Mouse (Mus musculus): Measurements from ENCODE around the gene Cfap161.

The Cfap161 gene

DNA sequence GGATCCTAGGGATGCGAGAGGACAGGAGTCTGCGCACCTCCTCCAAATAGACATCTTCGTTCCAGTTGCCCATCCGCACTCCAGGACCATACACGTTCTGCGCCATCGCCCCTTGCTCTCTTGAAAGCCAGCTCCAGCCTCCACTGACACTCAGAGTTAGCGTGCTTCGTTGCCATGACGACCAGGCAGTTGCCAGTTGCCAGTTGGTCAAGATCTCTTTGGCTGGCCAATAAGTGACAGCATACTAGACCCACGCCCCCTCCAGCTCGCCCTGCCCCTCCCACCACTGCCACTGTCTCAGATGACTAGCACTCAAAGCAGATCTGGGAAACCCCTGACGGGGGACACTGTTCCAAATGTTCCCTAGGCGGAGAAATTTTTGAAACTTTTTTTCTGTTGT lies at the start of gene Cfap161:
Gene Cfap161 (minus strand): TSS at position 176 of the 400 bp plus-strand sequence.
- POLR2A ChIA-PET: interaction anchor here in 3 of 4 experiments (0.5 to 2.2 kb wide), 9 partner anchors 15 to 538 kb away, joined by 3 to 7 read pairs (median 3); partner anchors contain the start of genes Mesd (in 1 of the 3) and Tlnrd1 (in 1 of the 3)
- CTCF ChIA-PET: no interaction called here

DNA sequence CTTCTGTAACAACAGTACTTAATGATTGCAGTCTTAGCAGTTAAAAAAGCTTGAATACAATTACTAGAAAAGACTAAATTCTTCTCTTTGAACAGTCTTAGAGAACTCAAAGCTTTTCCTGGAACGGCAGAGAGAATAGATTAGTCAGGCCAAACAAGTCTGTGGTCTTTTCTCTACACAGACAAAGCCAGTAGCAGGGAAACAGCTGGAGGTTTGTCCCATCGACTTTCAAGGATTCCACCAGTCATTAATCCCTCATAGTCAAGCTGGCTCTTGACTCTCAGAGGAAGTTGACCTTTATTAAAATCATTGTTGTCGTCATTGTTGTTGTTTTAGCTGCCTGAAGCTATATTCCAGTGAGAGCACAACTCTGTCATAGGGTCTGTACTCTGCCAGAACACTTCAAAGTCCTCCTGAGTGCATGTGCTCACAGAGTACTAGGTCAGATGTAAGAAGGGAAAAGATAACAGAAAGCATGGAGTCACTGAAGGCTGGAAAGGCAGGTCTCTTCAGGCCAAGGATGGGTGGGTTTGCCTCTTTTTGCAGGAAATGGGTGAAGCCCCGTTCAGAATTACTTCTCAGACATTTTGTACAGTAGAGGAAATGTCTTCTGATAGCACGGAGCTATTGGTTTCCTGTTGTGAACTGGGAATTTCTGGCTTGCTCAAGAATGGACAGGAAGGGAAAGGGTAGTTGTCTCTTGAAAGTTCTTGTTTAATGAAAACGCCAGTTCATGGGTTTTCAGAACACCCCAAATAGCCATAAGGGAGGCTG lies 48.0 kb upstream of the Cfap161 start:
- CTCF ChIA-PET: interaction anchor here in 1 of 4 experiments (0.5 kb wide), 1 partner anchor 14 kb away, joined by 6 read pairs; no protein-coding TSS in a partner anchor

DNA sequence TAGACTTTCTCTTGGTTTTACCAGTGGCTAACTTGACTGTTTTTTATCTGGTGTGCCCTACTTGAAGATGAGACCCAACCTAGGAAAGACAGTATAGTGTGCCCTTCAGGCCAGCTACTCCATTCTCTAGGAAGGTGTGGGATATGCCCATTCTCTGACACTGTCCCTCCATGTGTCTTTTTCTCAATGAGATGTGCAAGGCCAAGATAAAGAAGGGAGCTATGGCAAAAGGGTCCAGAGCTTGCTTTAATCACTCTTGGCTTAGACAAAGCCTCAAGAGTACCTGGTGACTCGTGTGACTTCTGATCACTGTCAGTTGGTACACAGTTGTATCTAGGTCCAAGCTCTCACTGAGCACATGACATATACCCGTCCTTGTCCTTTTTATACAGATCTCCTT lies 45.4 kb upstream of the Cfap161 start:
- ChIA-PET POLR2A (interaction anchor here in 1 of 4 experiments (1.3 kb wide), 1 partner anchor 27 kb away, joined by 3 read pairs; no protein-coding TSS in a partner anchor), CTCF (no interaction called here)

More for the DNA sequence above, 48.0 kb upstream of the Cfap161 start:
- POLR2A ChIA-PET: interaction anchor here (0.7 to 1.4 kb wide), 7 partner anchors 9 to 107 kb away, joined by 3 to 6 read pairs (median 4); no protein-coding TSS in a partner anchor

DNA sequence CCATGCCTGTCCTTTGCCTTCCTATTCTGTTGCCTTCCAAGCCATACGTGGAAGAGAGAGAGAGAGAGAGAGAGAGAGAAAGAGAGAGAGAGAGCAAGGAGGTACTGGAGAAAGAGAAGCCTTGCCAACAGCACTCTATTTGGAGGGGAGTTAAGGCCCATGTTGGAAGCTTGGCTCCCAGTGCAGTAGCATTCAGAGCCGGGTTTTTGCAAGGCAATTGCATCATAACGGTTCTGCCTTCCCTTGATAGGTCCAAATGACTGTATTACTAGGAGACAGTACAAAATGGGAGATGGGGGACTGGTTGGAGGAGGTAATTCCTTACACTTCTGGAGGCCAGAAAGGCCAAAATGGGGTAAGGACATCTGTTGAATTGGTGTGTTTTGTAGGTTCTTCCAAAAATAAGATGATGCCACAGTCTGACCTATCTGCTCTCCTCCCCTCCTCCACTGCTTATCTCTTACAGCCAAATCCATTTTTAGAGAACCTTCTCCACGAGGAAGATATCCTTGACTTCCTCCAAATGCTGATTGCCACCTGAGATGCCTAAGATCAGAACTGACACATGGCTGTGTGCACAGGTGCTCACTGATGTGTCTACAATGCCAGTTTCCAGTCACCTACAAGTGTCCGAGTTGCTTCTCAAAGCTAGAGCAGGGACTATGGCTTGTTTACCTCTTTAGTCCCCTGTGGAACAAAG lies 44.0 kb upstream of the Cfap161 start:
- POLR2A ChIA-PET: interaction anchor here in 2 of 4 experiments (0.7 to 1.1 kb wide), 3 partner anchors 25 to 44 kb away, joined by 3 read pairs; no protein-coding TSS in a partner anchor
- CTCF ChIA-PET: no interaction called here

DNA sequence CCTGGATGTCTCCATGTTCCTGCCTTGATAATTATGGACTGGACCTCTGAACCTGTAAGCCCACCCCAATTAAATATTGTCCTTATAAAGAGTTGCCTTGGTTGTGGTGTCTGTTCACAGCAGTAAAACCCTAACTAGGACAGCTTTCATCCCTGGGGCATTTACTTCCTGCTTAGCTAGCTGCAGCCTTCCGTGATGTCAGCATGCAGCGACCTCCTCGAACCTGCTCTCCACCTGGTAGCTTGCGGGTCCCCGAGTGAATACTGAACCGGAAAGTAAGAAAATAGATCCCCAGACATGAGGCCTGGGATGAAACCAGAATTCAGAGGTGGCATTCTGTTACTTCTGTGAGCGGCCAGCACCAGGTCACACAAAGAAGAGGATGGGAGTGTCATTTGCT lies 34.7 kb upstream of the Cfap161 start:
- ChIA-PET POLR2A (interaction anchor here in 1 of 4 experiments (0.6 to 1.3 kb wide), 3 partner anchors 17 to 55 kb away, joined by 3 to 4 read pairs (median 3); partner anchors contain the start of genes Mesd and Tlnrd1), CTCF (no interaction called here)

DNA sequence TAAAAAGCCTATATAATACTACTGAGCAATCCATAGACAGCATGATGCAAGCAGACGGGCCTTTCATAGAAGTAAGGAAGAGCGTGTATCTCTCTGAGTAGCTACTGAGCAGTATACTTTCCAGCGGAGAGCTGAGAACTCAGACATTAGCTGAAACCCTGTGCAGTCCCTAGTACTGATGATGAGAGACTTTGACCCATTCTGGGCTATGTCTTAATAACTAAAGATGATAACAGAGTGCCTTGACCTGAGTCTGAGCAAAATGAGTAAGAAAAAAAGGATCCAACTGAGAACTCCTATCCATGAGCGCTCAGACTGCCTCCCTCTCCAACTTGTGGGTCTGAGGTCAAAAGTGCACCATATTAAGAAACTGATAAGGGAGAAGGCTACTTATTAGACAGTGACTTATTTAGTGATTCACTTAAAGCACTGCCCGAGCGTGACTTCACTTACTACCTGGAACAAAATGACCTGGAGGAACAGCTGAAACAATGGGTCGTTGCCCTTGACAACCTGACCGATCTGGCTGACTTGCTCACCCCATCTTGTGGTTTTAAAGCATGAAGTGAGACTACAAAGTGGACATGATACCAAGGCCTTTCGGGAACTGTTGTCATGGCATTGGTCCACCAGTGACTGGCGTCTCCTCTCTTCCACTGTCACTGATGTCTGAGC lies 32.9 kb upstream of the Cfap161 start:
- POLR2A ChIA-PET: interaction anchor here in 2 of 4 experiments (0.6 to 2.6 kb wide), 12 partner anchors 14 to 64 kb away, joined by 3 to 11 read pairs (median 4); no protein-coding TSS in a partner anchor
- CTCF ChIA-PET: no interaction called here

DNA sequence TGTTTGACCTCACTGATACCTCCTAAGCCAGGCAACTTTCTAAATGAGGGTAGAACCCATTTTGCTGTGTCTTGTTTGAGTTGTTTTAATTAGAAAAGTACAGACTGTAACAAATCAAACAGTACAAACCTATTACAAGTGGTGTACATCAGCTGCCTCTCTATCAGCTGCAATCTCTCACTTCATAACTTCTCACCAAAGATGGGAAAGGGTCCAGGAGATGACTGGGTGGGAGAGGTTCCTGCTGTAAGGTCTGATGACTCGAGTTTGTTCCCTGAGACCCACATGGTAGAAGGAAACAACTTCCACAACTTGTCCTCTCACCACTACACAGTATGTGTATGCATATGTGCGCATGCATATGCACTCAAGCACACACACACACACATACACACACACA lies 32.1 kb upstream of the Cfap161 start:
- ChIA-PET POLR2A (interaction anchor here in 2 of 4 experiments (1.4 to 2.6 kb wide), 4 partner anchors 13 to 53 kb away, joined by 4 to 11 read pairs (median 7); no protein-coding TSS in a partner anchor), CTCF (no interaction called here)

DNA sequence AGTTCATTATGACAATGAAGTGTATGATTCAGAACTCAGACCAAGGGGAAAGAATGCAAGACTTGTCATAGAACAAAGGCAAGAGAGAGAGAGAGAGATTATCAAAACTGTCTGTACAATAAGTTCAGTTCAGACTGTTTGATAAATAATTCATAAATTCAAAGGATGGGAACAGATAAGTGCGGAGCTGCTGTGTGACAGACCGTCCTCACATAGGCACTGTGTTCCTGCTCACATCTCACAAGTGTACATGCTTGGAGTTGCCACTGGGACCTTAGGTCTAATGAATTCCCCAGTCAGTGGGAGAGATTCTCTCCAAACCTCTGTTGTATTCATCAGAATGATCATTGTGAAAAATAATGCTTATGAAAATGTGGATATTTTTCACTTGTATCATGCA lies 27.3 kb upstream of the Cfap161 start:
- ChIA-PET CTCF (no interaction called here), POLR2A (interaction anchor here in 1 of 4 experiments (1.2 to 1.4 kb wide), 2 partner anchors 9 to 10 kb away, joined by 3 to 4 read pairs; no protein-coding TSS in a partner anchor)

DNA sequence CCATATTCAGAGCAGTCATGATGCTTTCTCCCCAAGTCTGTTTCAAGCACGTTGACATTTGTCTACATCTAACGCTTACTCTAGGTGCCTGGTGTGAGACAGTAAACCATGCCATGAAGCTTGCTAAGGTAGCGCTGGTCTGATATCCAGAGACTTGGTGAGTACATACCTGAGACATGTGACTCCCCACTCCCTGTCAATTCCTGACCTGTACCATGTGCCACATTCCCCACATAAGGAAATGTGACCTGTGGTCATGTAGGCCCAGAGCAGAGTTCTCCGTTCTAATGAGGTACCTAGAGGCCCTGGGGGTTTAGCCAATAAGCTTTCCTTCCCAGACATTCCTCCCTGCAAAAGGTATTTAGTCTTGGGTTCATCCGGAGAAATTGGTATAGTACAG lies 22.2 kb upstream of the Cfap161 start:
- ChIA-PET CTCF (no interaction called here), POLR2A (no interaction called here)

DNA sequence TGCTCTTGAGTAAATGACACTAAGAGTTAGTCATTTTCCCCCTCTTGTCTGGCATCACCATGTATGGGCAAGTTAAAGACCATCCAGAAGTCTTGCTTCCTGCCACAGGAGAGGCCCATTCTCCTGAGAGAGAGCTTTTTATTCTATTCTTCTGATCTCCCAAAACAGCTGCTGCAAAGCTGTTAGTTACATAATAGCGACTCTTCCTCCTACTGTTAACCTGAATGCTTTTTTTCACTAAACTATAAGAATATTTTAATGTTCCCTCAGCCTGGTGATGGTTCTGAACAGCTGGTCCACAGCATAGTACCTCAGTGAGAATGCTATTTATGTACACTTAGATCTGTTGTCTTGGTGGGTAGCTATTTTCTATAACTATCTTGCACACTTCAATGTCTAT lies 21.0 kb upstream of the Cfap161 start:
- ChIA-PET POLR2A (interaction anchor here (0.6 to 10.1 kb wide), 5 partner anchors 68 to 608 kb away, joined by 3 to 66 read pairs (median 3); partner anchors contain the start of genes Mesd (in 3 of the 4) and Tlnrd1 (in 1 of the 4)), CTCF (no interaction called here)

DNA sequence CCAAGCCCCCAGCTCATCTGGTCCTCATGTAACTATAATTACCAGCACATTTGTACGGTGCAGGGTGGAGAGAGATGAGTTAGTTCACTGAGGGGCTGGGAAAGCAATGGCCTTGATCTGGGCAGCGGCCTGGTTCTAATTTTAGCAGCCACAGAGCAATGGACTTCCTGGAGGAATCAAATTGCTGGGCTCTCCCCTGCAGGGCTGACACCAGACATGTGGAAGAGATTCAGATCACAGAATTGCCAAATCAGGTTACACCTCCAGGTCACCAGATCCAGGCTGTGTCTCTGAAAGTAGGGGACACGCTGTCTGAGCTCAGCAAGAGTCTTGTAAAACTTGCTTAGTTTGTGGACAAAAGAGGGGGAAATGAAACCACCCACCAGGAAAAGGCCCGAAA lies 19.3 kb upstream of the Cfap161 start:
- POLR2A ChIA-PET: interaction anchor here in 3 of 4 experiments (0.7 to 10.1 kb wide), 13 partner anchors 14 to 89 kb away, joined by 3 to 66 read pairs (median 7); partner anchors contain the start of genes Mesd (in 2 of the 3) and Tlnrd1 (in 2 of the 3)
- CTCF ChIA-PET: interaction anchor here in 2 of 4 experiments (0.6 to 1.5 kb wide), 2 partner anchors 11 to 1372 kb away, joined by 3 to 4 read pairs; no protein-coding TSS in a partner anchor

DNA sequence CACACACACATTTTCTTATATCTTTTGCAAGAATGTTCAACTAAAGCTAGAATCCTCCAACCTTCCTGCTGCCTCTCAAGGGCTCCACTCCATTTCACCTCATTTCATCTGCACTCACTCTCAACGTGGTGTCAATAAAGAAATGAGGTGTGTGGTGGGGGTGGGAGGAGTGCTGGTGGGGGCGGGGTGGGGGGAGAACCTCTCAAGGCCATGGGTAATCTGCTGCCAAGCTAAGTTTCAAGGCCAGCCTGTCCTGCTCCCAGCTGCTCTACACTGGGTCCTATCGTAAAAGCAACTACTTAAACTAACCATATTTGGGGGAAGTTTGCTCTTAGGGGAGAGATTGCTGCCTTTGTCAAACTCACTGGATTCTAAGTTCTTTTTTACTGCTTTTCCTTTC lies 18.8 kb upstream of the Cfap161 start:
- POLR2A ChIA-PET: interaction anchor here in 3 of 4 experiments (0.7 to 10.1 kb wide), 15 partner anchors 9 to 412 kb away, joined by 3 to 66 read pairs (median 7); partner anchors contain the start of genes Mesd (in 3 of the 3) and Tlnrd1 (in 3 of the 3)

DNA sequence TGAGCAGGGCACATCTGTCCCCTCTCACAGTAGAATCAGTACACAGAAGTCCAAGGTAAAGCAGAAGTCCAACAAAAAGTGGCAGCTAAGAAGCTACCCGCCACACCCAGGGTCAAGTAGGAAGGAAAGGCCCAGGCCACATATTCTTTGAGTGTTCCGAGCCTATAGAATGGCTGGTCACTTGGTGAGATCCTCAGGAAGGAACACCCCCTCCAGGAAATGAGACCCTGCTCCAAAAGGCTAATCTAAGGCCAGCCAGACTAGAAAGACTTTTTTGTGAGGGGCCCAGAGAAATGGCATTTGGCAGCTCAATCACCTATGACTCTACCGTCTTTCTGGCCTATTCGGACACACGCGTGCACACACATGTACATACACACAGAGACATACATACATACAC lies 18.3 kb upstream of the Cfap161 start:
- ChIA-PET CTCF (interaction anchor here in 2 of 4 experiments (0.6 to 1.5 kb wide), 2 partner anchors 10 to 1371 kb away, joined by 3 to 4 read pairs; no protein-coding TSS in a partner anchor), POLR2A (interaction anchor here in 3 of 4 experiments (0.7 to 10.1 kb wide), 12 partner anchors 9 to 412 kb away, joined by 3 to 66 read pairs (median 8); partner anchors contain the start of genes Mesd (in 3 of the 3) and Tlnrd1 (in 3 of the 3))

More for the DNA sequence above, 18.8 kb upstream of the Cfap161 start:
- CTCF ChIA-PET: interaction anchor here in 2 of 4 experiments (0.6 to 1.5 kb wide), 2 partner anchors 11 to 1371 kb away, joined by 3 to 4 read pairs; no protein-coding TSS in a partner anchor

DNA sequence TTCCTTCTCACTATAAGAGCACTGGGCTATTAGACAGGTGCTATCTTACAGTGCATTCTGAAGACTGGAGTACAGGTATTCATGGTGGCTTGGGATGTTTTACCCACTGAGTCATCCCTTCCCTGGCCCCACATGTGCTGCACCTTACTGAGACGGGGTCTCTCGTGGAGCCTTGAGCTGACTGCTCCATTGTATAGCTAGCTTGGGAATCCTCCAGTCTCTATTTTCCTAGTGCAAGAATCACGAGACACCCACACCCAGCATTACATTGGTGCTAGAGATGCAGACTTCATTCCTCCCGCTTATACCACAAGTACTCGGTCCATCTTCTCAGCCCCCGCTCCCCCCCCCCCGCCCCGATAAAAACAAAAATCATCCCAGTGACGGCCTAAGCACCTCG lies 17.9 kb upstream of the Cfap161 start:
- CTCF ChIA-PET: no interaction called here
- POLR2A ChIA-PET: interaction anchor here in 3 of 4 experiments (0.7 to 10.1 kb wide), 12 partner anchors 10 to 411 kb away, joined by 3 to 66 read pairs (median 8); partner anchors contain the start of genes Mesd (in 3 of the 3) and Tlnrd1 (in 3 of the 3)

DNA sequence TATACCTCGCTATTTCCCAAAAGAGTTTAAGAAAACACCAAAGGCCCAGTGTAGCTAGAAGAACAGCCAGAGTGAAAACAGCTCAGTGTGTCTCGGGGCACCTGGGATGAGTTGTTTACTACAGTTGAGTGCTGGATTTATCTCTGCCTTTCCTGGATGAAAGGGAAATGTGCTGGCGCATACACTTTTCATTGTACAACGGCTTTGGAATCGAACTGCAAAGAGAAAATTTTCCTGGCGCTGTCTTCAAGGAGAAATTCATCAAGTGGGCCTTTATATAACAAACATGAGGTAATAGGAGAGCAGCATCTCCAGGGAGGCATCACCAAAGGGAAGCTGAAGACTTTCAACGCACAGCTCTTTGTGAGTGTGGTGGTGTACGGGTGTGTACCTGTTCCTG lies 17.2 kb upstream of the Cfap161 start:
- POLR2A ChIA-PET: interaction anchor here in 3 of 4 experiments (0.7 to 10.1 kb wide), 7 partner anchors 16 to 80 kb away, joined by 3 to 66 read pairs (median 8); partner anchors contain the start of genes Mesd (in 3 of the 3) and Tlnrd1 (in 2 of the 3)
- CTCF ChIA-PET: no interaction called here

DNA sequence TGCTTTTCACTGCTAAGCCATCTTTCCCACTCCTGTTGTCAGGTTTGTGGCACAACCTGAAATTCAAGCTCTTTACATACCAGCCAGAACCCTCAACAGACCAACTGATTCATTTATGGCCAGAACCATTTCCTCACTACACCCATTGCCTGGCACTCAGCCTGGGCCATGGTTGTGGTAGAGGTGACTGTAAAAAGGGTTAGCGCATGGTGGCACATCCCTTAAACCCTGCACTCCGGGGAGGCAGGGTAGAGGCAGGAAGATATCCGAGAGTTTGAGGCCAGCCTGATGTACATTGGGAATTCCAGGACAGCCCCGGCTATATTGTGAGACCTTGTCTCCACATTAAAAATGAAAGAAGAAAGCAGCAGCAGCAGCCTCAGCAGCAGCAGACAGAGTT lies 16.8 kb upstream of the Cfap161 start:
- ChIA-PET POLR2A (interaction anchor here in 3 of 4 experiments (0.7 to 10.1 kb wide), 7 partner anchors 19 to 80 kb away, joined by 3 to 66 read pairs (median 12); partner anchors contain the start of genes Mesd (in 3 of the 3) and Tlnrd1 (in 2 of the 3)), CTCF (no interaction called here)

DNA sequence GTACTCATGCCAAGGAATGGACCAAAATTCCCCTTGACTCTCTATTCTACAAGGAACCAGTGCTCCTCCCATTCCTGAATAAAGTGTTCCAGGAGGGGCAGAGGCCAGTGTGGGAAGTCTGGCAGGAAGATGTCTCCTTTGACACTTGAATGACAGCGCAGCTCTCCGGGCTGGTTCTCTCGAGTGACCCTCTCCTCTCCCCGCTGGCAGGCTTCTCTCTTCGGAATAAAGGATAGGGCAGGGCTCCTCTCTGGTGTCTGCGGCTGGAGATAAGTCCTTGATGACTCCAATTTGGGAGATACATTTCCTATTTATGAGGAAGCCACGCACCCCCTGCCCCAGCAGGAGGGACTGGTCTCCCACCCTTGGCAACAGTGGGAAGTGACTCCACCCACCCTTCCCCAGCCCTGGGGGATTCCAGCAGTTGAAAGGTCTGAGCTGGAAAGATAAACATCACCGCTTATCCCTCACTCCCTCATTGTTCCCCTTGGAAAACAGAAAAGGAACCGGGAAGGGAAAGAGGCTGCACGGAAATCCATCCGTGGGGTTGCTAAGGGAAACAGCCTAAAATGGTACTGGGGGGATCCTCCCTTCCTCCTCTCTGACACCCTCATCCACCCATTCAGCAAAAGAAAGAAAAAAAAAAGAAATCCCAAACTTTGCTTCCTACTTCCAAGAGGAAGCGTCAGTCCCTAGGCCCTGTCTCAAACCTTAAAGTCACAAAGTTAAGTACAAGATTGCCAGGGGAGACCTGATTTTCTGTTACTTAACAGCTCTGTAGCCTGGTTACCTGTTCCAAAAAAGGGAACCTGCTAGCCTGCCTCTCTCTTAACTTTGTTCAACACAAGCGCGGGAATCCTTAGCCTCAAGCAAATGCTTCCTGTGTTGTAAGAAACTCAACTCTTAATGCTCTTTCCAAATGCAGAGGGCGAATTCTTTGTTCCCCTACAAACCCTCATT lies 15.7 kb upstream of the Cfap161 start:
- ChIA-PET POLR2A (interaction anchor here in 3 of 4 experiments (0.5 to 10.1 kb wide), 21 partner anchors 10 to 438 kb away, joined by 3 to 66 read pairs (median 4); partner anchors contain the start of genes Mesd (in 3 of the 3), Tlnrd1 (in 3 of the 3) and Cfap161 (in 1 of the 3)), CTCF (interaction anchor here in 1 of 4 experiments (0.5 kb wide), 1 partner anchor 135 kb away, joined by 4 read pairs; no protein-coding TSS in a partner anchor)
